Mouse (Mus musculus) lung, postnatal 36 days (tissue): ENCODE measurements around the gene Gpa33.

Source experiments
- DNase-seq: peaks from one replicate; pipeline ENCODE4 v3.0.0; 2022; ENCODE audit warnings: mixed read lengths

The Gpa33 gene

GRCm38 (mm10) chr1:166130224-166130860, at the start of gene Gpa33:
TSS of gene Gpa33 (plus strand) at chr1:166130238.
- no peak for DNase-seq

- DNase-seq, result no peak
These were observed 41.4 kb upstream of the Gpa33 start for GRCm38 (mm10) chr1:166088446-166089170.

- DNase-seq, result no peak
These were observed 40.7 kb upstream of the Gpa33 start for GRCm38 (mm10) chr1:166089337-166089736.

- no peak for DNase-seq
These were observed 40.3 kb upstream of the Gpa33 start for GRCm38 (mm10) chr1:166089739-166090138.

- no peak for DNase-seq
These were observed 39.7 kb upstream of the Gpa33 start for GRCm38 (mm10) chr1:166090306-166090705.

GRCm38 (mm10) chr1:166094462-166094861, 35.6 kb upstream of the Gpa33 start:
- no peak for DNase-seq

GRCm38 (mm10) chr1:166098120-166098519, 31.9 kb upstream of the Gpa33 start:
- DNase-seq, result no peak

- DNase-seq, result peak; percentile 56
These were observed 27.0 kb upstream of the Gpa33 start for GRCm38 (mm10) chr1:166102920-166103608.

GRCm38 (mm10) chr1:166104858-166105257, 25.2 kb upstream of the Gpa33 start:
- no peak for DNase-seq

- DNase-seq, result no peak
These were observed 24.6 kb upstream of the Gpa33 start for GRCm38 (mm10) chr1:166105464-166105863.

- DNase-seq, result no peak
These were observed 15.1 kb upstream of the Gpa33 start for GRCm38 (mm10) chr1:166114986-166115385.

- DNase-seq, result no peak
These were observed 14.3 kb upstream of the Gpa33 start for GRCm38 (mm10) chr1:166115719-166116118.

- no peak for DNase-seq
These were observed 12.0 kb upstream of the Gpa33 start for GRCm38 (mm10) chr1:166117866-166118639.

GRCm38 (mm10) chr1:166122114-166122513, 7.9 kb upstream of the Gpa33 start:
- DNase-seq, result no peak

GRCm38 (mm10) chr1:166123045-166123444, 7.0 kb upstream of the Gpa33 start:
- DNase-seq, result no peak

- DNase-seq, result no peak
These were observed 6.3 kb upstream of the Gpa33 start for GRCm38 (mm10) chr1:166123751-166124150.

- DNase-seq, result no peak
These were observed 5.0 kb upstream of the Gpa33 start for GRCm38 (mm10) chr1:166124932-166125593.

GRCm38 (mm10) chr1:166126290-166126689, 3.7 kb upstream of the Gpa33 start:
- DNase-seq, result no peak

- DNase-seq, result no peak
These were observed 3.2 kb upstream of the Gpa33 start for GRCm38 (mm10) chr1:166126795-166127194.

GRCm38 (mm10) chr1:166127719-166128118, 2.3 kb upstream of the Gpa33 start, which contains the start of gene Dusp27:
TSS of gene Dusp27 (minus strand) at chr1:166127922.
- DNase-seq, result no peak

GRCm38 (mm10) chr1:166128551-166128950, 1.5 kb upstream of the Gpa33 start:
- no peak for DNase-seq

GRCm38 (mm10) chr1:166132367-166132766, 2.3 kb downstream of the Gpa33 start:
- no peak for DNase-seq
